Mouse (Mus musculus) spleen, adult 2 months (tissue): ENCODE measurements at regions not wholly inside any gene's neighbourhood (a gene's known extent, or its start where the extent isn't known, plus 50 kb on each side); places are given as distances from the start of the nearest gene placed in this dataset.

Experiments
- CTCF ChIP-seq: fragments of 200-500 bp; IDR thresholded peaks from 2 replicates; pipeline ENCODE4 v1.5.1; 2011; ENCODE audit warnings: mild to moderate bottlenecking, inconsistent platforms; ENCODE audit not compliant: insufficient read depth, insufficient read length, insufficient replicate concordance; ENCODE audit errors: extremely low read depth
- POLR2A ChIP-seq: fragments of 200-500 bp; IDR thresholded peaks from 2 replicates; pipeline ENCODE4 v1.6.1; 2011; ENCODE audit warnings: low read depth, low read length, inconsistent platforms

- TF ChIP-seq CTCF (no peak), POLR2A (no peak)
Observed at GRCm38 (mm10) chr8:34614031-34614526, 502.5 kb upstream of the Gm10131 start.
